In the genomic region with DNA sequence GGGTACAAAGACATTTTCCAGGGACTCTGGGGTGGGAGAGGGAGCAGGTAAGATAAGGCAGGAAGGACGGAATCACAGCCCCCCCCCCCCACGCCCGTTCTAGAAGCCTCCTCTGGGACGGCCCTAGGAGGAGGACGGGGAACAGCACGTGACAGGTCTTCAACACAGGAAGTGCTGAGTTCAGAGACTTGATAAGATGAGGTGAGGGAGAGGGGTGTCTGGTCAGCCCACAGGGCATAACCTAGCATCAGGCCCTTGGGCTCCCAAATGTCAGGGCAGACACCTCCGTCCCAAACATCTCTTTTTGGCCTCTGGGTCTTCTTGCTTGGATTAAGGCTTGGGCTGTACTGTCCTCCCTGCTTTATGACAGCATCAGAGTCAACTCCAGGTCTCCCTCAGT, we compare ENCODE assay signal across 18 mouse cellular contexts. TPM values are rescaled to one million over a fixed set of nuclear protein-coding genes. Genes with fewer than 3 reads are reported as not detected.
DNase-seq lines count a peak whose midpoint lies in the region; ATAC-seq and TF ChIP-seq lines count a peak whose summit lies in the region.
"Had no signal": no experiment of that assay in that cellular context is flagged by ENCODE, and none has a peak within 500 bp of the region (broad histone marks: within the 10 kb centered on the region; RNA-seq: fewer than 3 reads in every experiment).

No protein-coding gene starts in this region.

- H3K9ac ChIP-seq in heart, embryonic 13.5 days, result no peak overlapping the region; the same call in 1 of the 2 replicates
- no peak overlapping the region for H3K9ac ChIP-seq in midbrain, embryonic 12.5 days (replicated peaks)
- no peak overlapping the region for H3K9ac ChIP-seq in midbrain, postnatal 0 days (replicated peaks; ENCODE audit: low read length, poor library complexity, severe bottlenecking)
- no peak overlapping the region for H3K9ac ChIP-seq in hindbrain, embryonic 14.5 days
- no peak overlapping the region for H3K9ac ChIP-seq in neural tube, embryonic 13.5 days
- H3K9ac ChIP-seq: intestine, embryonic 15.5 days; stomach, embryonic 15.5 days had no signal

- no peaks in the 10 kb centered on the region for H3K9me3 ChIP-seq in heart, embryonic 13.5 days
- no peaks in the 10 kb centered on the region for H3K9me3 ChIP-seq in midbrain, embryonic 12.5 days
- no peaks in the 10 kb centered on the region for H3K9me3 ChIP-seq in midbrain, postnatal 0 days (ENCODE audit: low read length)
- H3K9me3 ChIP-seq in hindbrain, embryonic 14.5 days (ENCODE audit: control insufficient read depth, low read length), result no peaks in the 10 kb centered on the region
- H3K9me3 ChIP-seq in neural tube, embryonic 13.5 days, result no peaks in the 10 kb centered on the region
- H3K9me3 ChIP-seq: intestine, embryonic 15.5 days; megakaryocyte, embryonic 14.5 days; stomach, embryonic 15.5 days had no signal

- H3K4me2 ChIP-seq in heart, embryonic 13.5 days, result peak overlapping the region; percentile 74; the same call in 1 of the 2 replicates
- H3K4me2 ChIP-seq in midbrain, embryonic 12.5 days (replicated peaks), result peak overlapping the region; percentile 68
- H3K4me2 ChIP-seq in midbrain, postnatal 0 days (ENCODE audit: low read depth, low read length, poor library complexity, severe bottlenecking), result no peak overlapping the region
- H3K4me2 ChIP-seq in hindbrain, embryonic 14.5 days (replicated peaks), result no peak overlapping the region
- H3K4me2 ChIP-seq in neural tube, embryonic 13.5 days, result peak overlapping the region; percentile 66; the same call in 1 of the 2 replicates

- peaks cover 83% of the 10 kb centered on the region for H3K27me3 ChIP-seq in heart, embryonic 13.5 days (replicated peaks)
- peaks cover 56% of the 10 kb centered on the region for H3K27me3 ChIP-seq in midbrain, embryonic 12.5 days
- peaks cover 8% of the 10 kb centered on the region; the same call in 1 of the 2 replicates for H3K27me3 ChIP-seq in midbrain, postnatal 0 days (ENCODE audit: insufficient read depth, low read length)
- peaks cover 8% of the 10 kb centered on the region; the same call in 1 of the 2 replicates for H3K27me3 ChIP-seq in hindbrain, embryonic 14.5 days (ENCODE audit: control insufficient read depth, insufficient read depth, low read length)
- H3K27me3 ChIP-seq in neural tube, embryonic 13.5 days, result peaks cover 35% of the 10 kb centered on the region

- H3K4me1 ChIP-seq in heart, embryonic 13.5 days, result peaks cover 18% of the 10 kb centered on the region
- H3K4me1 ChIP-seq in midbrain, embryonic 12.5 days, result peaks cover 28% of the 10 kb centered on the region
- 0 out of 2 replicates have a peak, but pooled peaks cover 2% of the 10 kb centered on the region for H3K4me1 ChIP-seq in midbrain, postnatal 0 days (ENCODE audit: insufficient read depth, low read length)
- peaks cover 11% of the 10 kb centered on the region; the same call in 1 of the 2 replicates for H3K4me1 ChIP-seq in hindbrain, embryonic 14.5 days (replicated peaks; ENCODE audit: control insufficient read depth, insufficient read depth, low read length)
- H3K4me1 ChIP-seq in neural tube, embryonic 13.5 days (replicated peaks), result peaks cover 24% of the 10 kb centered on the region

- no peak for TF ChIP-seq CTCF in midbrain, postnatal 0 days (IDR thresholded peaks at IDR 0.05)

- no peak overlapping the region for H3K4me3 ChIP-seq in heart, embryonic 13.5 days
- no peak overlapping the region for H3K4me3 ChIP-seq in midbrain, embryonic 12.5 days
- H3K4me3 ChIP-seq in midbrain, postnatal 0 days (ENCODE audit: low read depth, low read length), result no peak overlapping the region
- no peak overlapping the region for H3K4me3 ChIP-seq in hindbrain, embryonic 14.5 days (replicated peaks; ENCODE audit: low read length)
- H3K4me3 ChIP-seq in neural tube, embryonic 13.5 days, result no peak overlapping the region

- WGBS in heart, embryonic 13.5 days, result 12% methylated on average over 7 of the region's 7 CpGs
- WGBS in midbrain, embryonic 12.5 days, result 48% methylated on average over 7 of the region's 7 CpGs
- WGBS in midbrain, postnatal 0 days, result 61% methylated on average over 7 of the region's 7 CpGs
- WGBS in hindbrain, embryonic 14.5 days, result 67% methylated on average over 7 of the region's 7 CpGs
- 63% methylated on average over 7 of the region's 7 CpGs for WGBS in neural tube, embryonic 13.5 days

- DNase-seq in heart, postnatal 4 days, result no peak
- DNase-seq in midbrain, postnatal 0 days (ENCODE audit: low spot score), result no peak
- no peak for DNase-seq in hindbrain, embryonic 14.5 days (ENCODE audit: low spot score)
- DNase-seq in left cerebral cortex, postnatal 36 days (ENCODE audit: low spot score in 2 of 2), result no peak
- DNase-seq: cerebellum, adult 2 months; kidney, postnatal 4 days; lung, adult 2 months; thymus, postnatal 4 days had no signal

- no peaks in the 10 kb centered on the region for H3K36me3 ChIP-seq in heart, embryonic 13.5 days
- no peaks in the 10 kb centered on the region for H3K36me3 ChIP-seq in midbrain, embryonic 12.5 days
- H3K36me3 ChIP-seq in midbrain, postnatal 0 days (ENCODE audit: insufficient read depth, low read length), result no peaks in the 10 kb centered on the region
- no peaks in the 10 kb centered on the region for H3K36me3 ChIP-seq in hindbrain, embryonic 14.5 days (replicated peaks; ENCODE audit: control insufficient read depth, insufficient read depth)
- no peaks in the 10 kb centered on the region for H3K36me3 ChIP-seq in neural tube, embryonic 13.5 days
- H3K36me3 ChIP-seq: intestine, embryonic 15.5 days; stomach, embryonic 15.5 days had no signal

- no peak overlapping the region for H3K27ac ChIP-seq in heart, embryonic 13.5 days (replicated peaks)
- no peak overlapping the region for H3K27ac ChIP-seq in midbrain, embryonic 12.5 days (replicated peaks)
- no peak overlapping the region for H3K27ac ChIP-seq in midbrain, postnatal 0 days (ENCODE audit: low read depth, low read length)
- no peak overlapping the region for H3K27ac ChIP-seq in hindbrain, embryonic 14.5 days
- H3K27ac ChIP-seq in neural tube, embryonic 13.5 days (replicated peaks), result no peak overlapping the region
- H3K27ac ChIP-seq: intestine, embryonic 15.5 days; stomach, embryonic 15.5 days had no signal

- intact Hi-C loops in left cerebral cortex, postnatal 36 days (cut with DNase I), result no loop called here

- no peak for ATAC-seq in heart, embryonic 13.5 days (ENCODE audit: extremely low read depth, insufficient number of reproducible peaks, low FRiP score, low TSS enrichment)
- no peak for ATAC-seq in midbrain, embryonic 12.5 days (ENCODE audit: low FRiP score, low read depth)
- no peak for ATAC-seq in midbrain, postnatal 0 days (ENCODE audit: low FRiP score)
- ATAC-seq in hindbrain, embryonic 14.5 days (ENCODE audit: low FRiP score), result peak; percentile 18; the same call in 1 of the 2 replicates
- ATAC-seq in neural tube, embryonic 13.5 days (ENCODE audit: low read depth), result no peak
- no peak for ATAC-seq in cerebellum, adult (ENCODE audit: insufficient number of reproducible peaks, low FRiP score, low TSS enrichment)

RNA-seq across cellular contexts. Expression of gene Tnfrsf13c, which starts 0.9 kb away (rescaled TPM):
- polyA plus RNA-seq in heart, embryonic 13.5 days (2015; fragmentation: Nextera tagmentation; extraction: Ambion mirVana), result 0.15 TPM in 1 of 2 replicates, not detected in the other
- under 1 TPM; 0.36 to 0.41 TPM for total RNA-seq in heart, postnatal 4 days (2021)
- polyA plus RNA-seq in midbrain, embryonic 12.5 days (2016; fragmentation: Nextera tagmentation; extraction: Ambion mirVana), result 0.37 TPM in 1 of 2 replicates, not detected in the other
- 0.94 and 2.1 TPM in 2 replicates for total RNA-seq in midbrain, postnatal 0 days (2014; rRNA removed)
- polyA plus RNA-seq in midbrain, postnatal 0 days (2015; fragmentation: Nextera tagmentation; extraction: Ambion mirVana), result 0.18 and 0.27 TPM in 2 replicates
- polyA plus RNA-seq in hindbrain, embryonic 14.5 days (2014; fragmentation: Nextera tagmentation; extraction: Ambion mirVana), result 0.51 and 0.68 TPM in 2 replicates
- polyA plus RNA-seq in neural tube, embryonic 13.5 days (2015; fragmentation: Nextera tagmentation; extraction: Ambion mirVana), result 0.13 and 0.66 TPM in 2 replicates
- 1 to 10 TPM in 1 of 2 experiments, under 1 TPM in 1; 0.22 to 1.1 TPM for total RNA-seq in left cerebral cortex, postnatal 36 days (2021)
- total RNA-seq: gastrocnemius, adult 8-10 months had no signal
- polyA plus RNA-seq: intestine, embryonic 15.5 days had no signal

RNA-seq across cellular contexts. Expression of gene Shisa8, which starts 10.6 kb away (rescaled TPM):
- 0.17 and 0.21 TPM in 2 replicates for polyA plus RNA-seq in heart, embryonic 13.5 days (2015; fragmentation: Nextera tagmentation; extraction: Ambion mirVana)
- under 1 TPM; 0.52 to 0.95 TPM for total RNA-seq in heart, postnatal 4 days (2021)
- polyA plus RNA-seq in midbrain, embryonic 12.5 days (2016; fragmentation: Nextera tagmentation; extraction: Ambion mirVana), result 0.73 and 0.80 TPM in 2 replicates
- total RNA-seq in midbrain, postnatal 0 days (2014; rRNA removed), result 6.5 and 7.6 TPM in 2 replicates
- polyA plus RNA-seq in midbrain, postnatal 0 days (2015; fragmentation: Nextera tagmentation; extraction: Ambion mirVana), result 1.6 and 2.2 TPM in 2 replicates
- polyA plus RNA-seq in hindbrain, embryonic 14.5 days (2014; fragmentation: Nextera tagmentation; extraction: Ambion mirVana), result 3.4 and 6.3 TPM in 2 replicates
- polyA plus RNA-seq in neural tube, embryonic 13.5 days (2015; fragmentation: Nextera tagmentation; extraction: Ambion mirVana), result 0.72 and 0.82 TPM in 2 replicates
- 1 to 10 TPM; 3.6 to 4.7 TPM for total RNA-seq in left cerebral cortex, postnatal 36 days (2021)
- total RNA-seq: gastrocnemius, adult 8-10 months had no signal

RNA-seq across cellular contexts. Expression of gene Cenpm, which starts 21.3 kb away (rescaled TPM):
- polyA plus RNA-seq in heart, embryonic 13.5 days (2015; fragmentation: Nextera tagmentation; extraction: Ambion mirVana), result 61.5 and 71.1 TPM in 2 replicates
- 10 to 100 TPM; 23.8 to 24.7 TPM for total RNA-seq in heart, postnatal 4 days (2021)
- 60.1 and 61.9 TPM in 2 replicates for polyA plus RNA-seq in midbrain, embryonic 12.5 days (2016; fragmentation: Nextera tagmentation; extraction: Ambion mirVana)
- 5.2 and 17.9 TPM in 2 replicates for total RNA-seq in midbrain, postnatal 0 days (2014; rRNA removed)
- polyA plus RNA-seq in midbrain, postnatal 0 days (2015; fragmentation: Nextera tagmentation; extraction: Ambion mirVana), result 10.2 TPM in 2 replicates
- 17.0 and 18.0 TPM in 2 replicates for polyA plus RNA-seq in hindbrain, embryonic 14.5 days (2014; fragmentation: Nextera tagmentation; extraction: Ambion mirVana)
- 15.2 and 16.5 TPM in 2 replicates for polyA plus RNA-seq in neural tube, embryonic 13.5 days (2015; fragmentation: Nextera tagmentation; extraction: Ambion mirVana)
- 1 to 10 TPM; 3.1 to 4.1 TPM for total RNA-seq in left cerebral cortex, postnatal 36 days (2021)
- total RNA-seq: gastrocnemius, adult 8-10 months; neutrophil, adult 5-6 weeks had no signal

RNA-seq across cellular contexts. Expression of gene 1500009C09Rik, which starts 28.9 kb away (rescaled TPM):
- 0.09 TPM in 1 of 2 replicates, not detected in the other for polyA plus RNA-seq in heart, embryonic 13.5 days (2015; fragmentation: Nextera tagmentation; extraction: Ambion mirVana)
- not detected for total RNA-seq in heart, postnatal 4 days (2021)
- 2.6 and 3.3 TPM in 2 replicates for polyA plus RNA-seq in midbrain, embryonic 12.5 days (2016; fragmentation: Nextera tagmentation; extraction: Ambion mirVana)
- total RNA-seq in midbrain, postnatal 0 days (2014; rRNA removed), result 139 and 156 TPM in 2 replicates
- polyA plus RNA-seq in midbrain, postnatal 0 days (2015; fragmentation: Nextera tagmentation; extraction: Ambion mirVana), result 15.4 and 17.9 TPM in 2 replicates
- 10.2 and 13.2 TPM in 2 replicates for polyA plus RNA-seq in hindbrain, embryonic 14.5 days (2014; fragmentation: Nextera tagmentation; extraction: Ambion mirVana)
- polyA plus RNA-seq in neural tube, embryonic 13.5 days (2015; fragmentation: Nextera tagmentation; extraction: Ambion mirVana), result 7.8 and 7.9 TPM in 2 replicates
- 100 to 1,000 TPM in 1 of 2 experiments, 10 to 100 TPM in 1; 97.8 to 105 TPM for total RNA-seq in left cerebral cortex, postnatal 36 days (2021)
- total RNA-seq: gastrocnemius, adult 8-10 months; neutrophil, adult 5-6 weeks had no signal
- polyA plus RNA-seq: heart, embryonic 11.5 days; lung, adult 2 months; stomach, embryonic 15.5 days had no signal

RNA-seq across cellular contexts. Expression of gene Sept3, which starts 51.4 kb away (rescaled TPM):
- 4.5 and 6.0 TPM in 2 replicates for polyA plus RNA-seq in heart, embryonic 13.5 days (2015; fragmentation: Nextera tagmentation; extraction: Ambion mirVana)
- 1 to 10 TPM; 1.3 to 1.9 TPM for total RNA-seq in heart, postnatal 4 days (2021)
- polyA plus RNA-seq in midbrain, embryonic 12.5 days (2016; fragmentation: Nextera tagmentation; extraction: Ambion mirVana), result 237 and 291 TPM in 2 replicates
- 480 and 506 TPM in 2 replicates for total RNA-seq in midbrain, postnatal 0 days (2014; rRNA removed)
- polyA plus RNA-seq in midbrain, postnatal 0 days (2015; fragmentation: Nextera tagmentation; extraction: Ambion mirVana), result 369 and 404 TPM in 2 replicates
- 375 and 410 TPM in 2 replicates for polyA plus RNA-seq in hindbrain, embryonic 14.5 days (2014; fragmentation: Nextera tagmentation; extraction: Ambion mirVana)
- polyA plus RNA-seq in neural tube, embryonic 13.5 days (2015; fragmentation: Nextera tagmentation; extraction: Ambion mirVana), result 359 and 361 TPM in 2 replicates
- total RNA-seq in left cerebral cortex, postnatal 36 days (2021), result 100 to 1,000 TPM; 503 to 533 TPM
- total RNA-seq: neutrophil, adult 5-6 weeks had no signal

Comparison
In these comparisons a context has a peak if more than half of its experiments do, and no peak if none do; other contexts are left out.
1. H3K4me2 ChIP-seq: peak in heart, embryonic 13.5 days (single experiment), midbrain, embryonic 12.5 days (single experiment) and neural tube, embryonic 13.5 days (single experiment); none in midbrain, postnatal 0 days (single experiment) and hindbrain, embryonic 14.5 days (single experiment).